Mouse (Mus musculus) intestine, embryonic 14.5 days (tissue): Measurements from ENCODE around the gene Zcchc7. TPM values are rescaled to one million over a fixed set of nuclear protein-coding genes. Genes with fewer than 3 reads are reported as not detected.

Source experiments
- ATAC-seq: fragments of 200-750 bp; cut with Nextera tagmentation; replicated peaks from 2 replicates; pipeline ENCODE4 v1.8.0; 2017; ENCODE audit warnings: low read depth, moderate number of reproducible peaks, moderate TSS enrichment, moderate library complexity; ENCODE audit not compliant: low FRiP score, low TSS enrichment
- DNase-seq: peaks from one replicate; pipeline ENCODE4 v3.0.0-alpha.2; 2018; ENCODE audit warnings: low spot score
- H3K27ac ChIP-seq: fragments of 300-500 bp; sonication (generic); 2 replicates; pipeline ENCODE4 v1.5.1; 2014; ENCODE audit warnings: low read depth, mild to moderate bottlenecking, control low read depth
- H3K27me3 ChIP-seq: fragments of 300-500 bp; sonication (generic); replicated peaks from 2 replicates; pipeline ENCODE4 v1.6.1; 2014; ENCODE audit warnings: low read length, control low read depth; ENCODE audit not compliant: control insufficient read depth, insufficient read depth
- H3K36me3 ChIP-seq: fragments of 300-500 bp; sonication (generic); 2 replicates; pipeline ENCODE4 v1.6.1; 2014; ENCODE audit warnings: low read length, control low read depth; ENCODE audit not compliant: control insufficient read depth, insufficient read depth
- H3K4me1 ChIP-seq: fragments of 300-500 bp; sonication (generic); replicated peaks from 2 replicates; pipeline ENCODE4 v1.6.1; 2014; ENCODE audit warnings: low read length, control low read depth, mixed read lengths; ENCODE audit not compliant: control insufficient read depth, insufficient read depth
- H3K4me2 ChIP-seq: fragments of 300-500 bp; sonication (generic); 2 replicates; pipeline ENCODE4 v1.6.1; 2014; ENCODE audit warnings: low read length
- H3K4me3 ChIP-seq: fragments of 300-500 bp; sonication (generic); 2 replicates; pipeline ENCODE4 v1.5.1; 2014; ENCODE audit warnings: low read depth, low read length, control low read depth, mixed read lengths
- H3K9ac ChIP-seq: fragments of 300-500 bp; sonication (generic); 2 replicates; pipeline ENCODE4 v1.6.1; 2014; ENCODE audit warnings: mild to moderate bottlenecking, low read length
- H3K9me3 ChIP-seq: fragments of 300-500 bp; sonication (generic); 2 replicates; pipeline ENCODE4 v1.6.1; 2016; ENCODE audit warnings: low read length, control low read depth; ENCODE audit not compliant: control insufficient read depth
- WGBS: fragments of 180-500 bp; shearing (Covaris S2); extraction: QIAGEN DNeasy Blood & Tissue Kit; methylation state at CpG from one replicate; pipeline ENCODE4 v1.1.7; 2014; 5-methylcytosine and 5-hydroxymethylcytosine counted together
- polyA plus RNA-seq: library from polyadenylated mRNA; unstranded; fragments of >200 nt; fragmentation: Nextera tagmentation; extraction: Ambion mirVana; gene quantifications from 2 replicates; pipeline ENCODE4 v1.2.1, GENCODE M21; 2014

The Zcchc7 gene
- polyA plus RNA-seq, 1 experiment from 2014 or later = 44.7 TPM

DNA sequence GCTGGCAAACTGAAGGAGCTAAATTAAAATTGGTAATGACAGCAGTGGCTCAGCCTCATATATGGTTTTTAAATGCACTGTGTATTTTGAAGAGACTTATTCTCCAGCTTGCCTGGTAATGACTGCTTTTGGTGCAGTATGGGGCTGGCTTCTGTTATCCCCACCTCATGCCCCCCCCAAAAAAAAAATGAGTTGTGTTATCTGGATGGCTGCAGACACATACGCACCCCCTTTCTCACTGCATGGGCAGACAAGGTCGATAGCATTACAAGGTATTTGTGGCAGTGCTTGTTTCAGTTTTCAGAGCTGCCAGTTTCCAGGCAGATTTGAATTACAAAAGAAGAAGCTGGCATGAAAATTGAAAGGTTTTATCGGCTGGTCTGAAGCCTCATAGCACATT, 162.2 kb downstream of the Zcchc7 start:
- H3K9me3 ChIP-seq = no peaks in the 10 kb centered on the region
- H3K9ac ChIP-seq = no peak overlapping the region
- no peak overlapping the region for H3K27ac ChIP-seq
- H3K4me3 ChIP-seq = no peak overlapping the region
- DNase-seq (no peak), ATAC-seq (no peak)
- H3K27me3 ChIP-seq = no peaks in the 10 kb centered on the region
- 83% methylated on average over 3 of the region's 3 CpGs for WGBS
- peaks cover 7% of the 10 kb centered on the region; the same call in 1 of the 2 replicates for H3K36me3 ChIP-seq
- H3K4me1 ChIP-seq = no peaks in the 10 kb centered on the region
- H3K4me2 ChIP-seq = no peak overlapping the region

DNA sequence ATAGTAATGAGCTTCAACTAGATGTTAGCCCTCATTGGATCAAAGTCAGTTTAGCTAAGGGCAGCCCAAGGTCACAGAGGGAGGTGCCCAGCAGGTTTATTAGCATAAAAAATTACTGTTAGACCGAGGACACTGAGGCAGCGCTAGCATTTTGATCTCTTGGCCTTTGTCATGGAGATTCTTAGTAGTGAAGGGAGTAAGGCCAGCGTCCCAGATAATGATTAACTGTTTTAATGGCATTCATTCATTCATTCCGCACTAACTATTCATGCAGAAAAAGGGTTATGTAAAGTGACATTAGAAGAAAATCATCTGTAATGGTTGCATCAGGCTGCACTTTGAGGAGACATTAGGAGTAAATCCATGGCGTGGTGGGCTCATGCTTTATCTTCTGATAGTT, 165.2 kb downstream of the Zcchc7 start:
- ATAC-seq = no peak
- H3K4me1 ChIP-seq = no peaks in the 10 kb centered on the region
- H3K4me2 ChIP-seq = no peak overlapping the region
- H3K27ac ChIP-seq = no peak overlapping the region
- no peaks in the 10 kb centered on the region for H3K27me3 ChIP-seq
- H3K4me3 ChIP-seq = no peak overlapping the region
- no peak for DNase-seq
- peaks cover 9% of the 10 kb centered on the region for H3K36me3 ChIP-seq
- WGBS = 86% methylated on average over 5 of the region's 5 CpGs
- H3K9me3 ChIP-seq = no peaks in the 10 kb centered on the region
- no peak overlapping the region for H3K9ac ChIP-seq

DNA sequence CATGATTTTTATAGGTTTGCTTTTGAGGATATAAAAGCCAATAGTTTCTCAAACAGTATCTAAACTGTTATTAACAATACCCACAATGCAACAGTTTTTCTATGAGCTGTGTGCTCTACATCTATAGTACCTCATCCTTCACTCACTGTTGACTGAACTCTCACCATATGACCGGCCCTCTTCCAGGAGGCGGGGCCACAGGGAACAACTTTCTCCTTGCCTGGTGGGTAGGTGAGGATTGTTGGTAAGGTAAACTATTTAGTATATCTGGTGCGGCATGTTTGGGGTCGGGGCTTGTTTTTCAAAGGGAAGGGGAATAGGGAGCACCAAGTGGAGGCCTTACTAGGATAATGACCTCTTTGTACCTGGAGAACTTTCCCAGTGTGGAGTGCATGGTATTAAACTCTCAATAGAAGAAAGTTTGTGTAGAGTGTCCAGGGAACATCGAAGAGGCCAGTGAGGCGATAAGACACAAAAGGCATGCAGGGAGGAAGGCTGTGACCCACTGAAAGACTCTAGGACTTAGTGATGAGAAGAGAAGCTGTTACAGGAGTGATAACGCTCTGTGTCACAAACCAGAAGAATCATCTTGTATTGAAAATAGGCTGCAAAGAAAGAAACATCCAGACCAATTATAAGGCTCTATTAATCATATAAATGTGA, 166.9 kb downstream of the Zcchc7 start:
- no peak overlapping the region for H3K9ac ChIP-seq
- 92% methylated on average over 7 of the region's 7 CpGs for WGBS
- H3K27ac ChIP-seq = no peak overlapping the region
- H3K27me3 ChIP-seq = no peaks in the 10 kb centered on the region
- no peak overlapping the region for H3K4me3 ChIP-seq
- H3K9me3 ChIP-seq = no peaks in the 10 kb centered on the region
- no peak for DNase-seq
- H3K4me2 ChIP-seq = no peak overlapping the region
- ATAC-seq = no peak
- no peaks in the 10 kb centered on the region for H3K4me1 ChIP-seq
- peaks cover 19% of the 10 kb centered on the region for H3K36me3 ChIP-seq

GRCm38 (mm10) chr4:44923129-44923481, 167.4 kb downstream of the Zcchc7 start:
- no peak overlapping the region for H3K27ac ChIP-seq
- ATAC-seq (no peak), DNase-seq (no peak)
- H3K27me3 ChIP-seq = no peaks in the 10 kb centered on the region
- no peak overlapping the region for H3K4me3 ChIP-seq
- no peak overlapping the region for H3K4me2 ChIP-seq
- no peak overlapping the region for H3K9ac ChIP-seq
- H3K9me3 ChIP-seq = no peaks in the 10 kb centered on the region
- no peaks in the 10 kb centered on the region for H3K4me1 ChIP-seq
- WGBS = 87% methylated on average over 5 of the region's 5 CpGs
- H3K36me3 ChIP-seq = peaks cover 19% of the 10 kb centered on the region

- Histone ChIP-seq H3K4me1 (no peaks in the 10 kb centered on the region), H3K4me3 (no peak overlapping the region), H3K36me3 (peaks cover 55% of the 10 kb centered on the region), H3K27ac (no peak overlapping the region), H3K9ac (no peak overlapping the region), H3K27me3 (no peaks in the 10 kb centered on the region), H3K9me3 (no peaks in the 10 kb centered on the region), H3K4me2 (no peak overlapping the region)
- WGBS = 87% methylated on average over 2 of the region's 2 CpGs
- ATAC-seq (no peak), DNase-seq (no peak)
Observed at GRCm38 (mm10) chr4:44927934-44928333, 172.3 kb downstream of the Zcchc7 start.

DNA sequence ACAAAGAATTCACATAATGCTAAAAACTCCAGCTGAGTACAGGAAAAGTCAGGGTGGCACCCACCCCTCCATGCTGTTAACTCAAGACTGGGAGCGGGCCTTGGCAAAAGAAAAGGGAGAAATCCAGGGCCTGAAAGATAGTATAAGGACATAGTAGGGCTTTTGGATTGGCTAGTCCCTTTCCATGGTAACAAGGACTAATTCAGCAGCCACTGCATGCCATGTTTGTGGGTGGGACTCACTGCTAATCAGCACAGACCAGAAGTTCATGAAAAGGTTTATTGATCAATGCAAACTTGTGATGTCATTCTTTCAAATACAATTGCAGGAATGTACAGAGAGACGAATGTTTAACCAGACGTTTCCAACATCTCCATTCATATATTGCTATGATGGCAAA, 173.1 kb downstream of the Zcchc7 start:
- no peak for DNase-seq
- no peak overlapping the region for H3K4me3 ChIP-seq
- no peaks in the 10 kb centered on the region for H3K4me1 ChIP-seq
- no peaks in the 10 kb centered on the region for H3K9me3 ChIP-seq
- 75% methylated on average over 3 of the region's 3 CpGs for WGBS
- H3K27me3 ChIP-seq = no peaks in the 10 kb centered on the region
- H3K27ac ChIP-seq = no peak overlapping the region
- no peak overlapping the region for H3K4me2 ChIP-seq
- H3K36me3 ChIP-seq = peaks cover 60% of the 10 kb centered on the region
- no peak overlapping the region for H3K9ac ChIP-seq
- no peak for ATAC-seq

DNA sequence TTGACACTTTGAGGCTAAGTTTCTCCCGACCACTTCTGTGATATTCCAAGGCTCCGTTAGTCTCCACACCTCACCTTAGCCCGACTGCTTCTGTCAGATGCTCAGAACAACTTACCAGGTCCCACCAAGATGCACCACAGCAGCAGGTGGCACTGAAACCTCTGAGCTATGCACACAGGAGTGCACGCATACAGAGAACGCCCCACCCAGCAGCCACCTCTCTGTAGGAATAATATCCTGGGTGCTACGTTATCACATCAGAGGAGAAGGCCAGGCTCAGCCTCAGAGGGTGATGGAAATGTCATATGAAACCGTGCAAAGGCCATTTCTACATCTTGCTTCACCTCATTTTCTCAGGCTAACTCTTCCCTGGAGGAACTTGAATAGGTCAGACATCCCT, 174.7 kb downstream of the Zcchc7 start:
- Histone ChIP-seq H3K4me1 (no peaks in the 10 kb centered on the region), H3K9me3 (no peaks in the 10 kb centered on the region), H3K4me3 (no peak overlapping the region), H3K4me2 (no peak overlapping the region), H3K27ac (no peak overlapping the region), H3K27me3 (no peaks in the 10 kb centered on the region), H3K9ac (no peak overlapping the region), H3K36me3 (peaks cover 60% of the 10 kb centered on the region)
- 95% methylated on average over 7 of the region's 7 CpGs for WGBS
- ATAC-seq = no peak
- DNase-seq = no peak

- H3K27ac ChIP-seq = no peak overlapping the region
- peaks cover 49% of the 10 kb centered on the region for H3K36me3 ChIP-seq
- H3K4me3 ChIP-seq = no peak overlapping the region
- H3K4me2 ChIP-seq = no peak overlapping the region
- no peak overlapping the region for H3K9ac ChIP-seq
- no peaks in the 10 kb centered on the region for H3K4me1 ChIP-seq
- no peak for DNase-seq
- no peak for ATAC-seq
- 95% methylated on average over 6 of the region's 6 CpGs for WGBS
- H3K9me3 ChIP-seq = no peaks in the 10 kb centered on the region
- no peaks in the 10 kb centered on the region for H3K27me3 ChIP-seq
Observed at GRCm38 (mm10) chr4:44931732-44932131, 176.1 kb downstream of the Zcchc7 start.
